Mouse (Mus musculus): ENCODE results near the gene Kifc3.

Kifc3 gene

GRCm38 (mm10) chr8:95134186-95134585, 68.4 kb downstream of the Kifc3 start:
- no peak for ATAC-seq (ENCODE audit: low TSS enrichment)

- no peak for ATAC-seq (ENCODE audit: low TSS enrichment)
Observed at GRCm38 (mm10) chr8:95131983-95132382, 70.6 kb downstream of the Kifc3 start.

- ATAC-seq (ENCODE audit: low TSS enrichment): no peak
Observed at GRCm38 (mm10) chr8:95130966-95131537, 71.6 kb downstream of the Kifc3 start.

GRCm38 (mm10) chr8:95128750-95129260, 73.8 kb downstream of the Kifc3 start:
- no peak for ATAC-seq (ENCODE audit: low TSS enrichment)

- ATAC-seq (ENCODE audit: low TSS enrichment): no peak
Observed at GRCm38 (mm10) chr8:95127658-95128057, 75.0 kb downstream of the Kifc3 start.

GRCm38 (mm10) chr8:95126497-95126896, 76.1 kb downstream of the Kifc3 start:
- no peak for ATAC-seq (ENCODE audit: low TSS enrichment)

- no peak for ATAC-seq (ENCODE audit: low TSS enrichment)
Observed at GRCm38 (mm10) chr8:95123455-95123854, 79.2 kb downstream of the Kifc3 start.

- ATAC-seq (ENCODE audit: low TSS enrichment): peak; percentile 93
Observed at GRCm38 (mm10) chr8:95113750-95114149, 88.9 kb downstream of the Kifc3 start.

- ATAC-seq (ENCODE audit: low TSS enrichment): no peak
Observed at GRCm38 (mm10) chr8:95113108-95113507, 89.5 kb downstream of the Kifc3 start.

GRCm38 (mm10) chr8:95112594-95112993, 90.0 kb downstream of the Kifc3 start:
- no peak for ATAC-seq (ENCODE audit: low TSS enrichment)

- no peak for ATAC-seq (ENCODE audit: low TSS enrichment)
Observed at GRCm38 (mm10) chr8:95107306-95107705, 95.3 kb downstream of the Kifc3 start.

- ATAC-seq (ENCODE audit: low TSS enrichment): no peak
Observed at GRCm38 (mm10) chr8:95101972-95102371, 100.6 kb downstream of the Kifc3 start.

- peak; percentile 75 for ATAC-seq (ENCODE audit: low TSS enrichment)
Observed at GRCm38 (mm10) chr8:95099009-95099408, 103.6 kb downstream of the Kifc3 start.

- no peak for ATAC-seq (ENCODE audit: low TSS enrichment)
Observed at GRCm38 (mm10) chr8:95093574-95093973, 109.0 kb downstream of the Kifc3 start.

- ATAC-seq (ENCODE audit: low TSS enrichment): no peak
Observed at GRCm38 (mm10) chr8:95085432-95086141, 117.0 kb downstream of the Kifc3 start.

GRCm38 (mm10) chr8:95084744-95085431, 117.7 kb downstream of the Kifc3 start:
- ATAC-seq (ENCODE audit: low TSS enrichment): no peak

- ATAC-seq (ENCODE audit: low TSS enrichment): no peak
Observed at GRCm38 (mm10) chr8:95084261-95084660, 118.4 kb downstream of the Kifc3 start.

GRCm38 (mm10) chr8:95081650-95082049, 121.0 kb downstream of the Kifc3 start:
- ATAC-seq (ENCODE audit: low TSS enrichment): no peak

- peak; percentile 92 for ATAC-seq (ENCODE audit: low TSS enrichment)
Observed at GRCm38 (mm10) chr8:95080381-95081341, 122.0 kb downstream of the Kifc3 start, which contains the start of gene Katnb1. Katnb1 (plus strand) TSS chr8:95081186.

GRCm38 (mm10) chr8:95079305-95079704, 123.3 kb downstream of the Kifc3 start:
- ATAC-seq (ENCODE audit: low TSS enrichment): no peak

GRCm38 (mm10) chr8:95078055-95078454, 124.6 kb downstream of the Kifc3 start:
- no peak for ATAC-seq (ENCODE audit: low TSS enrichment)

GRCm38 (mm10) chr8:95076151-95076550, 126.5 kb downstream of the Kifc3 start:
- no peak for ATAC-seq (ENCODE audit: low TSS enrichment)
